Mouse (Mus musculus): ENCODE results near the gene Cyb561d2.

GRCm38 (mm10) chr9:107522400-107522711 is 19.6 kb downstream of the Cyb561d2 start:
- TF ChIP-seq POLR2A (IDR thresholded peaks at IDR 0.05; ENCODE audit: borderline replicate concordance, extremely low read depth, insufficient read depth, insufficient read length, poor library complexity, severe bottlenecking) (no peak), CTCF (IDR thresholded peaks at IDR 0.05; ENCODE audit: borderline replicate concordance, extremely low read depth, insufficient read depth, insufficient read length) (no peak)

Data from brain, embryonic 14.5 days (tissue).